Mouse (Mus musculus) sigmoid colon, adult 10 weeks (tissue): Measurements from ENCODE around the gene Blnk. TPM values are rescaled to one million over a fixed set of nuclear protein-coding genes. Genes with fewer than 3 reads are reported as not detected.

ENCODE experiments used
- polyA plus RNA-seq: library from polyadenylated mRNA; stranded (reverse); fragments of 350-450 nt; fragmentation: Illumina TruSeq; extraction: RNeasy Lipid Tissue Mini Kit (QIAGEN cat#74804); gene quantifications from one replicate; pipeline ENCODE4 v1.2.3, GENCODE M21; 2014; ENCODE audit warnings: low read depth, low replicate concordance

The Blnk gene
- 88.1 TPM for polyA plus RNA-seq

DNA sequence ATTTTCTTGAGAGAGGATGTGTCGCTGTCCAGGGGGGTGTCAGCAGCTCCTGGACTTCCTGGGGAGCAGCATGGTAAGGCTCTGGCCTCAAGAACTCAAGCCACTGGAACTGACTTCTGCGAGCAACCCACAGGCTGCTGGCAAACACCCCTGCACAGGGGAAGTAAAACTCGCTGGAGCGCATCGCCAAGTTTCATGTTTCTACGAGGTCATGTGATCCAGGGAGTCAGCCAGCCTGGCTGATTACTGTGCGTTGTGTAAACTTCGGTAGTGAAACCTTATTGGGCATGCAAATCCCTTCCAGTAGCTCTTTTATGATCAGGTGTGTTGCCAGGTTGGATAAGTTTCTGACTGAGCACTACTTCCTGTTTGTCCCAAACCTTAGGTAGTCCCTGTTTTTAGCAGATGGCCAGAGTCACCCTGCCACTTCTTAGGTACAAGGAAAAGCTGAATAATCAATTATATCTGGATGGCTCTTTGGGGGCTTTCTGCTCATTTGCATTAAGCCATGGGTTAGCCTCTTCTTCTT is at the start of gene Blnk:
Gene Blnk, minus strand, starts transcription at position 479 of the 529 bp plus-strand sequence.

DNA sequence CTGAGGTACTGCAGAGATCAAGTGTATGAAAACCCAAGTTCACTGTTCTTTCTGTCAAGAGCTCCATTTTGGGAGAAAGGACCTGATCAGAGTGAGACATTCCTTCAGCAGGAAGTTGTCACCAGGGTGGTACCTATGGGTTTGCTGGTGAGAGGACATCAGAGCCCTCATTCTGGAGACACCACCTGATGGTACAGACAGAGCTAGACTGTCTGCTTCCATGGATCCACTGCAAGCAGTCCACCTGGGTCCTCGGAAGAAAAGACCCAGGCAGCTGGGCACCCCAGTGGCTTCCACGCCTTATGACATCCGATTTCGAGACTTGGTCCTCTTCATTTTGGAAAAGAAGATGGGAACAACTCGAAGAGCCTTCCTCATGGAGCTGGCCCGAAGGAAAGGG is 34.9 kb upstream of the Blnk start, which contains the start of gene Dntt:
Gene Dntt, plus strand, starts transcription at position 57 of the 400 bp plus-strand sequence.

DNA sequence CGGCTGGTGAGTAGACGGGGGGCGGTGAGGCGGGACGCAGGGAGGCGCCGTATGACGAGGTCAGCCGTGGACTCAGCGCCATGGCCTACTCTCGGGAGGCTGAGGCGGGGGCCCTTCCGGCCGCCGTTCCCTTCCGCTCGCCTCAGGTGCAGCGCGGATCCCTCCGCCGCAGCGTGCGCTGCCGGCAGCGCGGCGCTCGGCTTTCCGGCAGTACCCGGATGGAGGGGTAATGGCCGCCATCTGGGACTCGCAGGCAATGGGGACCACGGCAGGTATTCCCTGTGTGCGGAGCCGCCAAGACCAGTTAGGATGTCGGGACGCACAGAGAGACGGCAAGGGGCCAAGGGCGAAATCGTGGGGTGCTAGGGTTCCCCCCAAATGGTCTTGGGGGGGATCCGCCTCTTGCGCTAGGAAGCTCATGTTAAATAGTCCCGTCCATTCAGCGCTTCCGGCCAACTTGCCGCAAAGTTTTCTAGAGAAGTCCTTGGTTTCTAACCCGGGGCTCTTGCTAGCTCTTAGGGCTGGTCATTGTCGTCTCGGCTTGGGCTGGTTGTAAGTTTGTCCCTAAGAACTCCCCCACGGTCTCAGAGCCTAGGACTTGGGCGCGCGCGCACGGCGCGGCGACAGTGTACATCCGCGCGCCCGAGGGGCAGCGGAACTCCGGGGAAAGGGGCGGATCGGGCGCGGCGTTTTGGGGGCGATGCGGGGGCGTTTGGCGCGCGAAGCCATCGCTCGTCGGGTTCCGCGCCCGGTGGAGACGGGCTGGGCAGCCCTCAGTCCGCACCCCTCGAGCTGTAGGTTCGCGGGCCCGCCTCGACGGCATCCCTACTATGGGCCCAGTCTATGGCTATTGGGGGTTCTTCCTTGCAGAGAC is 99.6 kb downstream of the Blnk start, which contains the start of gene Zfp518a:
Gene Zfp518a, plus strand, starts transcription at position 187 of the 874 bp plus-strand sequence.

Other genes with a start within 250 kb of the Blnk start
- not detected for gene Cc2d2b, start 245.8 kb downstream of the Blnk start, polyA plus RNA-seq
- 6.9 TPM for gene Ccnj, start 163.3 kb downstream of the Blnk start, polyA plus RNA-seq
- 70.3 TPM for gene Zfp518a, start 99.8 kb downstream of the Blnk start, polyA plus RNA-seq
- gene Dntt, start 34.7 kb upstream of the Blnk start, polyA plus RNA-seq: not detected
- not detected for gene Opalin, start 82.6 kb upstream of the Blnk start, polyA plus RNA-seq
- gene Tll2, start 212.3 kb upstream of the Blnk start, polyA plus RNA-seq: not detected